Mouse (Mus musculus) right cerebral cortex, postnatal 36 days (tissue): ENCODE measurements around the gene Gpsm3.

Experiments
- DNase-seq, 2 experiments: peaks; one replicate each; pipeline ENCODE4 v3.0.0; 2022; ENCODE audit warnings: low spot score in 2 of 2, mixed read lengths in 1 of 2

Gpsm3 gene

DNA sequence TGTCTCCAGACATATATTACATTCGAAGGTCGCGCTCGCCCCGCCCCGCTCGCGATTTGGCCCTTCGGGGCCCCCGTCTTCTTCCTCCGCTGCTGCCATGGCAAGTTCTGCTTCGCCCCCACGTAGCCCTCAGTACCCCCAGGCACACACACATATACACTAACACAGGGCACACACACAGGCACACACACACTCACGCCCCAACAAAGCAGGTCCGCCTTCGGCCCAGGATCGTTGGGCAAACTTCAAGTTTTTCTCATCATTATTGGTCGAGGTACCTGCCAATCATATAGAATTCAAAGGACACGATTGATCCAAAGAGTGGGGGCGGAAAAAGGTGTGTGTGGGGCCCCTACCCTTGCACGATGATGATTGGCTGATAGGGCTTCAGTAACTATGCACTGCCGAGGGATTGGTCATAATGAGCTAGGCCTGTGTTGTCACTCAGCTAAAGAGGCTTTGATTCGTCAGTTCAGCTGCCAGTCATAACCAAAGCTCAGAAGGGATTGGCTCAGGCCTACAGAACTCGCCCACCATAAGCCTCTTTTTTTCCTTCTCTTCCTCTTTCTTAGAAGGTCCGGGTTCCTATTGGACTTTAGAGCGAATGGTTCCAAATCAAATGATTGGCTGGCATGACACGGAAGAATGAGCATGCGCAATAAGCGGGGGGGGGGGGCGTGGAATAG, 13.9 kb downstream of the Gpsm3 start, which contains the start of gene Rnf5:
Gene Rnf5, minus strand, starts transcription at position 316 of the 686 bp plus-strand sequence.
- peak; percentile 99 to 100 for DNase-seq

DNA sequence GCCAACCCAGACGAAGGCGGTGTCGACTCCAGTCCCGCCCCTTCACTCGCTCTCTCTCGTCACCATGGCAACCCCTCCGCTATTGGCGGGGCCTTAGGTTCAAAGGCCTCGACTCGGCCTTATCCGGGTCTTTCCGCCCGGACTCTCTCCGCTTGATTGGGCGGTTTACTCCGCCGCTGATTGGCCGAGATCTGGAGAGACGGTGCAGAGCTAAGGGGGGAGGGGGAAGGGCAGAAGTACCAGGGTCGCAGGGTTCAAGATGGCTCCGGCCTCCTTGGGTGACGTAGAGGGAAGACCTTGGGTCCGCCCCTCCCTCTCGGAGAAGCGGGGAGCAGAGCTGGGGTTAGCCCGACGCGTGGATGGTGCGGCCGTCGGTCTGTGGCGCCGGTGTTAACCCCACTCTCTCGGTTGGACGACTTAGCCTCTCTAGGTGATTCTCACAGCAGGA, 14.5 kb downstream of the Gpsm3 start, which contains the start of gene Agpat1:
Gene Agpat1, plus strand, starts transcription at position 202 of the 448 bp plus-strand sequence.
- peak; percentile 97 to 99 for DNase-seq

DNA sequence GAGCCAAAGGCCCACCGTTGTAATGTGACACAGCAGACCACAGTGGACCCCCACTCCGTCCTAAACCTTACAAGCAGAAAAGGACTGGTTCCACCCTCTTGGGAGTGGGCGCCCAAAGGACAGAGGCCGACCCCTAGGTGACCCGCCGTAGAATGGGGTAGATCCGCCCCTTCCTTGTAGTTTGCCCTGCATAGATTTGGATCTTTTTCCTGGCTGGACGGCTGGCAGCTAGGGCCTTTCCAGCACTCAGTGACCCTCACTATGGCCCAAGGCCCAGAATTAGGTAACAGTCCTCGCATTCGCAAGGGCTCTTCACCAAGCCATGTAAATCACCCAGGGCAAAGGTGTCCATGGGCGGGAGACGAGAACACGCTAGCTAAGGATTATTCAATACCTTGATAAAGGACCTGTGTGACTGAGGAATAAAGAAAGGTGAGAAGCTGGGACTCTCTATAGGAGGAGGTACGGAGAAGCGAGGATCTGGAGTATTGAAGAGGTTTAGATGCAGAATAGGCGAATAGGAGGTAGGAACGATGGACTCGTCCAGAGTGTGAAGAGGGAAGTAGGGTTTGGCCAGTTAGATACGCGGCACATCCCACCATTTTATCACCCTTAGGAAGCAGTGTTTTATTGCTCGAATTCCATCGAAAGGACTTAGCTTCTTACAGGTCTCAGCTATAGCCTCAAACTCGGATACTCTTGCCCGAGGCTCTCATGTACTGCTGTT, 15.1 kb downstream of the Gpsm3 start:
- no peak for DNase-seq

DNA sequence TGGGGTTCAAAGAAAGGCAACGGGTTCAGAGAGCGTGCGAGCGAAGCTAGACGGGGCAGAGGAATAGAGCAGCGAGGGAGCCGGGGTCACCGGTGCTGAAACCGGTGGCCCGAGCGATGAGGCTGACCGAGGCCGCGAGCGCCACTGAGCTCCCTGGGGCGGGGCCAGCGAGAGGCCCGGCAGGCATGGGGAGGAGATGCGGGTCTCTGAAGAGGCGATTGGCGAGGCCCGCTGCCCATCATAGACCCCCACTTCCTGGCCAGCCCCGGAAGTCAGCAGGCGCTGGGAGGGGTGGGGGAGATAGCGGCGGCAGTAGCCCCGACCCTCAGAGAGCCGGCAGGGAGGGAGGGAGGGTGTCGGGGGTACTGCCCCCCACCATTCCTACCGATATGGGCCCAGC, 16.0 kb downstream of the Gpsm3 start:
- peak; percentile 97 to 98 for DNase-seq

DNA sequence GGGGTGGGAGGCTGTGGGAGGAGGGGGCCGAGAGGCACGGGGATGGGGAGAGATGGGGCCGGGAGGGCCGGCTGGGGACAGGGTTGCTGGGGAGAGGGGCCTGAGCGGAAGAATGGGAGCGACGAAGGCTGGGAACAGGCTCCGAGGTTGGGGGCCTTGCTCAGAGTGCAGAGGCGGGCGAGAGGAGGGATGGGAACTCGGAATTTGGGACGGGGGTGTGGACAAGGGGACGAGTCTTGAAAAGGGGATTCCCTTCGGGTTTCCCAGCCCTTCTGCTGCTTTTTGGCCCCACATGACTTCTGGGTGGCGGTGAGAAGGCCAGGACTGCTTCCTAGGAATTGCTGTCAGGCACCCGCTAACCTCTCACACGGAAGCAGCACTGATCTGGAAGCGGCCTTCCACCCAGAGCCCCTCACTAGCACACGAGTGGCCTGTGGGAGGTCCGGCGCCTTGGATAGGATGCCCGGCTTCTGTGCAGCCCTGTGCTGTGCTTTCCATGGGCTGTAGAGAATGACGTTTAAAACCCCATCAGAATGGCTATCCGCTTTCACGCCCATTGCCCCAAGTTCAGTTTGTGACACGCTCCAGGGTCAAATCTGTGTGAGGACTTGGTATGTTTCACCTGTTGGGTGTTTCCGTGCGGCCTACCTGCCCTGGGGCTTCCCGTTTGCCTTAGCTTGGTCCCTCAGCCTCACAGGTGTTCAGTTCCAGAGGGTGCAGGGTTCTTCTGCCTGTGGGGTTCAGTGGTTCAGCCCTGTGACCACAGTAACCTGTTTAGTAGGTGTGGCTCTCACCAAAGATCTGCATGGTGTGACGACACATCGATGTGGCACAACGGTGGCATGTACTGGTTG, 16.8 kb downstream of the Gpsm3 start:
- DNase-seq, result no peak

DNA sequence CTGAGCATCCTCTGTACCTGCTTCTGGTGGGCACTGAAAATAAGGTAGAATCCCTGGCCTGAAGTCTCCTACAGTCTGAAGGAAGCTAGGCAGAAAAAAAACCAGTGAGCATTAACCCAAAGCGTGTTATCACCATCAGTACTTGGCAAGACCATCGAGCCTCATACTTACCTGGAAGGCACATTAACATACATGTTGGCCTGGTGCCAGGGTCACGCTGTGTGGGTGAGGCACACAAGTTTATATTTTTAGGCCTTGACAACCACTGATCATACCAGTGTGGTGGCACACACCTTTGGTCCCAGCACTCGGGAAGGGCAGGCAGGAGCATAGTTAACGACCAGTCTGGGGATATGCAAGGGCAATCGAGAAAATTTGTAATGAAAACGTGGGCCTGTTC, 18.4 kb downstream of the Gpsm3 start:
- no peak for DNase-seq

DNA sequence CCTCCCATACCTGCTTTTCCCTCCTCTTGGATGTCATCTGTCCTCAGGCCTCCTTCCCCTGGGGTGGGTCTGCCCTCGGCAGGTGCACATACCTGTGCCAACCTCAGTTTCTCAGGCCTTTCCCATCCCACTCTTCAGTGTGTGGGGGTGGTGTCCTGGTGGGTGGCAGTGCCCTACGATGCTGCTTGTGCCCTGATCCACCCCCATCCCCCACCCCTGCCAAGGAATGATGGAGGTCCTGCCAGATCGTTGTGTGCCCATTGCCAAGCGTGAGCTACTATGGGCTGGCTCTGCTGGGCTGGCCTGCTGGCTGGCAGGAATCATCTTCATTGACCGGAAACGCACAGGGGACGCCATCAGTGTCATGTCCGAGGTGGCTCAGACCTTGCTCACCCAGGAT, 21.4 kb downstream of the Gpsm3 start:
- no peak for DNase-seq

DNA sequence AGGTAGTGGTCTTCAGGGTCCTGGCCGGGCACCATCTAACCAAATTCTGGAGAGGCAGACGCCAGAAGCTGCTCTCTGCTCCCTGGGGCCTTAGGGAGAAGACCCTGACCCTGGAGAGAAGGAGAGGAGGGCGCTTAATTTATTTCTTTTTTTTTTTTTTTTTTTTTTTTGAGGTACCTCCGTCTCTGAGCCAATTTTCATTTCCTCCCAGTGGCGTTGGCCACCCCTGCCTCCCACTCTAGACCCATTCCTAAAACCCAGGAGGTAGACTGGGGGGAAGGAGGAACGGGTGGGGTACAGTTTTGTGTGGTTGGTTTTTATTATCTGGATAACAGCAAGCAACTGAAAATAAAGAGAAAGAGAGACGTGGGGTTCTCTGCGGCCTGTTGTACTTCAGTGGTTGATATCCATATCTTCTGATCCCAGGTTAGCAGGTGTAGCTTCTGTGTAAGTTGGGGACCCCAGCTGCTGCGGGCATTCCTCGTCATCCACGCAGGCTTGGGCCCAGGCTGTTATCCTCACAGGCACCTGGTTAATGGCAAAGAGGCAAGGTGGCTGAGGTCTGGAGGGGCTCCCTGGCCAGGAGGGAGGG, 23.5 kb downstream of the Gpsm3 start:
- no peak for DNase-seq

DNA sequence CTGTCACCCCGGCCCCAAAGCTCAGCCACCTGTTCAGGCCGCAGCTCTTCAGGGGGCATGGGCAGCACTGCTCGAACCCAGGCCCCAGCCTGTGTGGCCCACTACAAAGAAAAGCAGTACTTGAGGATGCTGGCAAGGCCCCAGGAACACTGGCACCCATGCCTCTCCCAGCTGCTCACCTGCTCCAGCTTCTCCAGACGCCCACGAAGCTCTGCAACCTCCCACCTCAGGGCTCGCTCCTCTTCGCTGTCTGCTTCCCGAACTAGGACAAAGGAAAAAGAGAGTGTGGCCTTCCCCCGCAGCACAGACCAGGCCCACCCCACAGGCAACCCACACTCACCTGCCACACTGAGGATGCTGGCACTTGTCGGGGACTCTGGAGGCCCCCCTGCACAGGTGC, 24.2 kb downstream of the Gpsm3 start:
- no peak for DNase-seq

DNA sequence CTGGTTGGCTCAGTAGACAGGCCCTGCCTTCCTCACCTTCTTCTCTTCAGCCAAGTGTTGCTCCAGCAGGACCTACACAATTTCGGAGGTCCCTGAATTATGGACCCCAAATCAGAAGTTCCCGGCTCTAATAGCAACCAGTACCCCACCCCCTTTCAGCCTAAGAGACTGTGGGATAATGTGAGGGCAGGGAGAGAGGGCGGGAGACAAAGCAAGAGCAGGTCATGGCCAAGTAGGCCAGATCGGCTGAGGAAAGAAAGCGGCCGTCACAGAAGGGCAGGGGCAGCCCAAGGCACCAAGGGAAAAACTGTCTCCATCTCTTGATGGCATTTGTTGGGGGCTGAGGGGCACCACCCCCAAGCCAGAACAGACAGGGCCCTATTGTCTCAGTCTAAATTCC, 26.3 kb downstream of the Gpsm3 start, which contains the start of gene Egfl8:
Gene Egfl8, minus strand, starts transcription at position 101 of the 400 bp plus-strand sequence.
- no peak for DNase-seq

DNA sequence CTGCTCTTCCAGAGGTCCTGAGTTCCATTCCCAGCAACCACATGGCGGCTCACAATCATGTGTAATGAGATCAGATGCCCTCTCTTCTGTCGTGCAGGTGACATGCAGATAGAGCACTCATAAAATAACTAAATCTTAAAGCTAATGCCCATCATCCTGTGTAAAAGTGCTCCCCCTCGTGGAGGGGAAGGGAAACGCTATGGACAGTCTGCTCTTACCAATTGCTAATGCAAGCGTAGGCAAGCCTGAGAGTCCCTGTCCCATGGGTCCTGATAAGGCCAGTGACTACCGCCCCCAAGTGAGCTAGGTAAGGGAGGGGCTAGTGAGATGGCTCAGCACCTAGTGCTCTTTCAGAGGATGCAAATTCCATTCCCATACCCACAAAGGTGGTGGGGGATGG, 29.4 kb downstream of the Gpsm3 start:
- no peak for DNase-seq

DNA sequence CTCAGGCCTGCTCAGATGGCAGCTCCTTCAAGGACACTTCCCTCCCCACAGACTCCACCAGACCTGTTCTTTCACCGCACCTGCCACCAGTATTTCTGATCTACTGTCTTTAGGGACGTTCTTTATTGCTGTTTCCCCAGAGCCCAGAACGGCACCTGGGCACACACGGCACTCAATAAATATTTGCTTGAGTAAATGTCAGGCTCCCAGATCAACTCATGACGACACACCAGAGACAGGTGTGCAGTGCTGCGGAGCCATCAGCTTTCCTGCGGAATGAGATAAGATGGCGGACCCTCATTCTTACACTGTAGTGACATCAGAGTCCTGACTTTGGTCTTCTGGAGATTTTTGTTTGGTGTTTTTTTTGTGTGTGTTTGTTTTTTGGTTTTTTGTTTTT, 31.4 kb downstream of the Gpsm3 start:
- no peak for DNase-seq

DNA sequence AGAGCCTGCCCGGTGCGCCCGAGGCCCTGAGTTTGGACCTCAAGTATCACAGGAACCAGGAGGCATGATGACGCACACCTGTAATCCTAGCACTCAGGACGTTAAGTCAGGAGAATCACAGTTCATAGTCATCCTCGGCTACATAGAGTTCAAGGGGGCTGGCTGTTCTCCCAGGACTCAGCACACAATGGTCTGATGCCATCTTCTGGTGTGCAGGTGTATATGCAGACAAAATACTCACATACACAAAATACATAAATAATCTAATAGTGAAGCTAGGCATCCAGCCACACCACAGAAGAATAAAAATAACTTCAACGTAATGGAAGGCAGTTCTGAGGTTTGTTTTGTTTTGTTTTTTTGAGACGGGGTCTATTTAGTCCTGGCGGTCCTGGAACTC, 33.6 kb downstream of the Gpsm3 start:
- no peak for DNase-seq

DNA sequence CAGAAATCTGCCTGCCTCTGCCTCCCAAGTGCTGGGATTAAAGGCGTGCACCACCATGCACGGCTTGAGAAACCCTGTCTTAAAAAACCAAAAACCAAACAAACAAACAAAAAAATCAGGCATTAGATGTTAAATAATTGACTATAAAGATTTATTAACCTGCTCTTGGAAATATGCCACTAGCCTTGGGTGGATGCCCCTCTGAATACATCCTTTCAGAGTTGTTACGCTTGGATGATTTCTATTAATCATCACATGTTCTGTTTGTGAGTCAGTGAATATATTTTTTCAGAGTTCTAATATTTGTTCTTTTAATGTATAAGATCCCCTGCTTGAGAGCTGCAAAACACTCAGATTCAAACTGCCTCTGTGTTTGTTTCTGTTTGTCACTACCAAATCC, 35.4 kb downstream of the Gpsm3 start:
- DNase-seq, result no peak

DNA sequence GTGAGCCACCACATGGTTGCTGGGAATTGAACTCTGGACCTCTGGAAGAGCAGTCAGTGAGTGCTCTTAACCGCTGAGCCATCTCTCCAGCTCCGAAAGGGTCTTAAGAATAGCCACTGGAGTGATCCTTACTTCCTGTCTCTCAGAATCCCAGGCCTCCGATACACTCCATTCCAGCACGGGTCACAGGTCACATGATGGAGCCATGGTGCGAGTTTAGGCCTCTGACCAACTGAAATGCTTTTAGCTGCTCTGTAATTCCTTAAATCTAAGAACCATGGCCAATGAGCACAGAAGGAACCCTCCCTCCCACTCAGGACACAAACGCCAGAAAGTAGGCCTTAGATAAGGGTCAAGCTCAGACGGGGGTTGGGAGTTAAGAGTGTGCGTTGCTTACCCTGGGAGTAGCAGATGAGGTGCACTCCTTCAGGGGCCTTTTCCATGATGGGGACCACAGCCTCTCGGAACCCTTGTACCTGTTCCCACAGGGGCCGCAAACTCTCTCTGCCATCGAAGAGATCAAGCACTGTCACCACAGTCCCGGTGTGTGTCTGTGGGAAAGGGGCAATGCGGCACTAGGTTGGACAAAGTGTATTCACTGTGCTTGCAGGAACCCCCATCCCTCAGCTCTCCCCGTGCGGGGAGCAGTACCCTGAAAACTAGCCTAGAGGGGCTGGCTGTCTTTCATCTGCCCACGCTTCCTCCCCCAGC, 36.6 kb downstream of the Gpsm3 start:
- DNase-seq, result no peak

DNA sequence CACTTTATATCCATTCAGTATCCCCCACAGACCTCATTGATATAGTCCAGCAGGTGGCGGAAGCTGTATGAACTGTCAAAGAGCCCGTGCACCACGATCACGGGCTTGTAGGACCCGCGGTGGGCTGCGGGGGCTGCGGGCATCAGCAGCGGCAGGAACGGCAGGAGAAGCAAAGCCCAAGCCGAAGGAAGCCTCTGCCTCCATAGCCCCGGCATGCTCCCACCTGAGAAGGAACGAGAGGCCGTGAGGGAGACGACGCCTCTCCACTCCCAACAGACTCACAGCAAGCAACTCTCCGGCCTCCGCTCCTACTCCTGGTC, 37.1 kb downstream of the Gpsm3 start:
- DNase-seq, result no peak

DNA sequence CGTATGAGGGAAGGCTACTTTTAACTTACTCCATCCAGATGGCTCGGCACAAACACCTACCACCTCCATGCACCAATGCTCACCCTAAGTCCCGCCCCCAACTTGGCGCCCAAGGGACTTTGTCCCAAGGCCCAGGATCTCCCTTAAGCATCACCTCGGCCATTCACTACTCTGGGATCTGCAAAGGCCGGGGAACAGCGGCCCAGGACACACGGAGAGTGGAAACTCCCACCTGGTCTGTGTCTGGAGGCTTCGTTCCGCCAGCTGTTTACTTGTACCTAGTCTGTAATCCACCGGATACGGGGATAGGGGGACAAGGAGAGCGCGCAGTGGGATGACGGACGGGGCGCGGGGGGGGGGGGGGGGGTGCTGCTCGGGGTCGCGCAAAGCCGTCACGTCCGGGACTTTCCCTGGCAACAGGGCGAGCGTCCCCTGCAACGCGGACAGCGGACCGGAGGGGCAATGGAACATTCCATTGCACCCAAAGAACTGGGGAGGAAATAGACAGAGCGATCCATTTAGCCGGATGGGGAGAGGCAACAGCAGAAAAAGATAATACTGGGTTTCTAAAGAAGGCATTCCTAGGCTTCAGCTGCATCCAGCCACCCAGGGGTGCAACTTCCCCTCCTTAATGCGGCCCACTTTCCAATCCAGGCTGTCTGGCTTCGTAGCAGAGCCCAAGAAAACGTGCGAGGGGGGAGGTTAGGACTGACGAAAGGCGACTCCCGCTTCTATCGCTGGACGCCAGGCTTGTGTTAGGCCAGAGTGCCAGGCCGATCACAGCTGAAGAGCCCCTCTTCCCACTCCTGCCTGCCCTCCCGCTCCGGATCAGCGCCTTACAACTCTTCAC, 37.7 kb downstream of the Gpsm3 start:
- DNase-seq, result peak; percentile 83 to 84

DNA sequence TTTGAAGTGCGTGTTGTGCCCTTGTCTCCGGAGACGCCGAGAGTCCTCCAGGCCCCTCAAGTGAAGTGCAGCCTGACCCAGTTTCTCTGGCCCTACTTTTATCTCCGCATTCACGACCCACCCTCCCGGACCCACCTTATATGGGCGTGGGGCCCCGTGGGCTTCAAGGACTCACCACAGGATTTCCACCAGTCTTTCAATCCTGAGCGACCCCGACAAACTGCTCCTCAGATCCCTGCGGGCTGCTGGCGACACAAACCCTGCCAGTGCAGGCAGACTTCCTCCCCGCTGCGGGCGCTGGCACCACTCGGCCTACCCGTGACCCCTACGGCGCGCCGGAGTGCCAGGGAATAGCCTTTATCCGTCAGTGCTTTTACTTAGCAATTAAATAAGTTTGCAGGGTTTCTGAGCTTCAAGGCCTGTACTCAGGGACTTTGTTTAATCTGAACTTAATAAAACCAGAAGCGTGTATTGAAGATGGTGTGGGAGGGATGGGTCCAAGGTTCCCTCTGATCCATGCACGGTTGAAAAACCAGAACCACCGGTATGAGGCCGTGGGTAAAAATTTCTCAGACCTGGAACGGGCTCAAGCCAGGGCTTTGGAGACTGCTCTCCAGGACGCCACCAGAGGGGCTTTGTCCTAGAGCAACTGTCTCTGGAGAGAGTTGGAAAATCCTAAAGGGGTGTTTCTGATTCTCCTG, 38.5 kb downstream of the Gpsm3 start, which contains the start of gene Ppt2:
Gene Ppt2, minus strand, starts transcription at position 568 of the 701 bp plus-strand sequence.
- no peak for DNase-seq

DNA sequence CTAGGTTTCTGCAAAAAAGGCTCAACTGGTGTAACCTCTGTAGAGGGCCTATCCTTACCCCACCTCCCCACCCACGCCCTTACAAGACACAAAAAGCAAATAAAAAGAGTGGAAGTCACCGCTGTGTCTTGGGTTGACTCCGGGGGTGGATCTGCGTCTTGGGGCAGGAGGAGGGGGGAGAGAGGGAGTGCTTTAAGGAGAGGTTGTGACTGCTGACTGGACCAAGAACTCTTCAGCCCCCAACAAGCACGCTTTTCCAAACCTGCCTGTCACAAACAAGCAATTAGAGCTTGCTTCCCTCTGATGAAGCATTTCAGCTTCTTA, 39.0 kb downstream of the Gpsm3 start:
- DNase-seq, result no peak
